Mouse (Mus musculus) ES-E14 (cell line): Measurements from ENCODE around the gene Zfp383. TPM values are rescaled to one million over a fixed set of nuclear protein-coding genes. Genes with fewer than 3 reads are reported as not detected.
A peak's percentile ranks its signal among the peaks of the same experiment; 100 is the strongest.
"Not testable (repeated sequence)": the region's sequence is repeated elsewhere in the genome, so short reads cannot be mapped to it uniquely, and the experiment has no call there.

ENCODE experiments used
- DNase-seq: peaks from one replicate; pipeline ENCODE4 v3.0.0-alpha.2; 2013; ENCODE audit warnings: low read depth, low spot score
- H3K27ac ChIP-seq: 2 replicates; pipeline ENCODE4 v1.5.1; 2012; ENCODE audit warnings: low read depth, mild to moderate bottlenecking, low read length, moderate library complexity, mixed read lengths; ENCODE audit not compliant: poor library complexity, insufficient read depth, severe bottlenecking
- H3K36me3 ChIP-seq: 2 replicates; pipeline ENCODE4 v1.6.1; 2012; ENCODE audit warnings: mild to moderate bottlenecking, low read length, moderate library complexity, mixed read lengths; ENCODE audit not compliant: control insufficient read depth, poor library complexity, insufficient read depth, severe bottlenecking
- H3K4me1 ChIP-seq, 2 experiments: fragments of 150-350 bp in 1 of 2; sonication (generic) in 1 of 2; 2 replicates each; pipeline ENCODE4 v1.6.1; 2012; ENCODE audit warnings: low read length in 2 of 2, mild to moderate bottlenecking in 1 of 2, mixed read lengths in 1 of 2; ENCODE audit not compliant: control insufficient read depth in 2 of 2, insufficient read depth in 2 of 2, poor library complexity in 1 of 2
- H3K4me3 ChIP-seq, 2 experiments: fragments of 150-350 bp in 1 of 2; sonication (generic) in 1 of 2; 2 replicates each; pipeline ENCODE4 v1.5.1; 2012; ENCODE audit warnings: low read length in 2 of 2, low read depth in 1 of 2, mild to moderate bottlenecking in 1 of 2, mixed read lengths in 1 of 2; ENCODE audit not compliant: insufficient read depth in 1 of 2, poor library complexity in 1 of 2, severe bottlenecking in 1 of 2
- H3K9ac ChIP-seq: 2 replicates; pipeline ENCODE4 v1.6.1; 2012; ENCODE audit warnings: low read depth, mild to moderate bottlenecking, low read length, mixed read lengths; ENCODE audit not compliant: poor library complexity, insufficient read depth, severe bottlenecking
- H3K9me3 ChIP-seq: fragments of 150-350 bp; sonication (generic); 2 replicates; pipeline ENCODE4 v1.6.1; 2012; ENCODE audit warnings: low read depth, mild to moderate bottlenecking, low read length; ENCODE audit not compliant: control insufficient read depth, insufficient read depth
- CHD2 ChIP-seq: IDR thresholded peaks from 2 replicates; pipeline ENCODE4 v1.6.1; 2014; ENCODE audit warnings: mild to moderate bottlenecking, low read depth, low read length, inconsistent platforms
- HCFC1 ChIP-seq: IDR thresholded peaks from 2 replicates; pipeline ENCODE4 v1.6.1; 2012; ENCODE audit warnings: low read length, inconsistent platforms, borderline replicate concordance; ENCODE audit not compliant: insufficient read depth
- MAFK ChIP-seq: IDR thresholded peaks from 2 replicates; pipeline ENCODE4 v1.6.1; 2014; ENCODE audit warnings: mild to moderate bottlenecking, low read depth, low read length, inconsistent platforms; ENCODE audit not compliant: insufficient read depth
- ZC3H11A ChIP-seq: IDR thresholded peaks from 2 replicates; pipeline ENCODE4 v1.6.1; 2012; ENCODE audit warnings: low read depth, mild to moderate bottlenecking, inconsistent platforms, low read length, borderline replicate concordance
- ZNF384 ChIP-seq: IDR thresholded peaks from 2 replicates; pipeline ENCODE4 v1.6.1; 2012; ENCODE audit warnings: low read depth, low read length, inconsistent platforms
- in situ Hi-C, 2 experiments: fragments of 600-800 bp; cut with MboI; formaldehyde crosslinking; loops; one replicate each; pipeline ENCODE4 v1.15.1; 2025; ENCODE audit warnings: low sequenced_read_pairs in 2 of 2, inconsistent platforms in 1 of 2; ENCODE audit not compliant: unreplicated experiment in 2 of 2
- total RNA-seq: library from RNA; depleted of rRNA; stranded (reverse); fragments of 300-350 nt; gene quantifications from 2 replicates; pipeline ENCODE4 v1.2.3, GENCODE M21; 2012; rRNA removed

Zfp383 gene
- 5.1 and 5.4 TPM in 2 replicates for total RNA-seq

- Histone ChIP-seq H3K9ac (peak within 1 kb of the TSS; percentile 83; the same call in 1 of the 2 replicates), H3K27ac (peak within 1 kb of the TSS; percentile 86; the same call in 1 of the 2 replicates), H3K9me3 (no peaks in the 10 kb centered on the region), H3K4me3 (peak within 1 kb of the TSS; percentile 71 to 97), H3K4me1 (peaks cover 13 to 17% of the 10 kb centered on the region in 2 experiments), H3K36me3 (no peaks in the 10 kb centered on the region)
- DNase-seq: peak; percentile 82
- TF ChIP-seq CHD2: 0 out of 2 replicates have a peak, but pooled peaks have one; percentile 30
- TF ChIP-seq HCFC1: peak; percentile 93
- TF ChIP-seq ZC3H11A: no peak
- TF ChIP-seq ZNF384: 0 out of 2 replicates have a peak, but pooled peaks have one; percentile 1
- no peak for TF ChIP-seq MAFK
- in situ Hi-C loops: no loop called here
Observed at GRCm38 (mm10) chr7:29908130-29908950, at the start of gene Zfp383. TSS of gene Zfp383 (plus strand) at chr7:29908223.

GRCm38 (mm10) chr7:29859532-29860517, 48.2 kb upstream of the Zfp383 start, which contains the start of gene Zfp420:
TSS of gene Zfp420 (plus strand) at chr7:29859979.
- in situ Hi-C loops: no loop called here
- peaks cover 0 to 4% of the 10 kb centered on the region in 2 experiments; a peak in 1 of 4 replicates for H3K4me1 ChIP-seq
- H3K27ac ChIP-seq: no peak within 1 kb of the TSS
- peaks cover 4% of the 10 kb centered on the region; the same call in 1 of the 2 replicates for H3K36me3 ChIP-seq
- peak within 1 kb of the TSS; percentile 68 to 88 for H3K4me3 ChIP-seq
- H3K9me3 ChIP-seq: no peaks in the 10 kb centered on the region
- TF ChIP-seq ZC3H11A: no peak
- TF ChIP-seq CHD2: peak; percentile 74
- TF ChIP-seq ZNF384: no peak
- TF ChIP-seq MAFK: no peak
- TF ChIP-seq HCFC1: peak; percentile 94
- peak within 1 kb of the TSS; percentile 73 for H3K9ac ChIP-seq
- peak; percentile 87 for DNase-seq

DNA sequence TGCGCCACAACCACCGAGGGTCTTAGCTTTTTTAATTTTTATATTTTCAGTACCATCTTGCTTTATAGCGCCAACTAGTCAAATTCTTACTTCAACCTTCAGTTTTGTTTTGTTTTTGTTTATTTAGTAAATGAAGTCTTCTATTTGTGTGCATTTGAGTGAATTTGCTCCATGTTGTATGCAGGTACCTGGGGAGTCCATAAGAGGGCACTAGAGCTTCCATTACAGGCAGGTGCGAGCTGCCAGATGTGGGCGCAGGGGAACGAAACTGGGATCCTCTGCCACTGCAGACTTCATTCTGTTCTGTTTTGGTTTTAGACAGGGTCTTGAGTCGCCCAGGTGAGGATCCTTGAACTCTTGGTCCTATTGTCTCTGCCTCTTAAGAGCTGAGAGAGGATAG, 46.4 kb upstream of the Zfp383 start:
- Histone ChIP-seq H3K9me3 (no peaks in the 10 kb centered on the region), H3K4me3 (no peak overlapping the region), H3K9ac (no peak overlapping the region), H3K27ac (no peak overlapping the region), H3K4me1 (peaks cover 0 to 4% of the 10 kb centered on the region in 2 experiments; a peak in 1 of 4 replicates), H3K36me3 (peaks cover 4% of the 10 kb centered on the region; the same call in 1 of the 2 replicates)
- peak; percentile 51 for DNase-seq
- TF ChIP-seq ZC3H11A (peak; percentile 68), HCFC1 (no peak)
- in situ Hi-C loops: no loop called here

DNA sequence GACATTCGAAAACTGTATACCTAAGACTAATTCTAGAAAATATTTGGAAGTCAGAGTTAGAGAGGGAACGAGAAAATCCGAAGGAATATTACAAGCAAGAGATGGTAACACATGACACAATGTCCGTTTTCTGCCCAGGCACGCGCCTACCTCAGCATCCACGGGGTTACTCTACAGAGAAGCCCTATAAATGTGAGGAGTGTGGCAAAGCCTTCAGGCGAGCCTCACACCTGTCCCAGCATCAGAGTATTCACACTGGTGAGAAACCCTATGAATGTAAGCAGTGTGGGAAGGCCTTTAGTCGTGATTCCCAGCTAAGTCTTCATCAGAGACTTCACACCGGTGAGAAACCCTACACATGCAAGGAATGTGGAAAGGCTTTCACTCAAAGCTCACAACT, 33.8 kb upstream of the Zfp383 start:
- H3K9ac ChIP-seq: no peak overlapping the region
- in situ Hi-C loops: no loop called here
- H3K4me3 ChIP-seq: no peak overlapping the region
- H3K27ac ChIP-seq: no peak overlapping the region
- TF ChIP-seq HCFC1: no peak
- TF ChIP-seq MAFK: no peak
- TF ChIP-seq CHD2: no peak
- TF ChIP-seq ZC3H11A: no peak
- TF ChIP-seq ZNF384: no peak
- H3K4me1 ChIP-seq: peaks cover 3% of the 10 kb centered on the region in 2 experiments; a peak in 1 of 4 replicates
- peaks cover 9% of the 10 kb centered on the region for H3K36me3 ChIP-seq
- H3K9me3 ChIP-seq: no peaks in the 10 kb centered on the region
- no peak for DNase-seq

GRCm38 (mm10) chr7:29877561-29877960, 30.5 kb upstream of the Zfp383 start:
- H3K9me3 ChIP-seq, DNase-seq, H3K4me1 ChIP-seq, in situ Hi-C loops, H3K9ac ChIP-seq: not testable (repeated sequence)
- Histone ChIP-seq H3K27ac (peak overlapping the region; percentile 53), H3K4me3 (peak overlapping the region in 1 of 2 experiments; percentile 32; a peak in 3 of 4 replicates), H3K36me3 (peaks cover 11% of the 10 kb centered on the region)
